Mouse (Mus musculus) NIH3T3 (cell line): ENCODE results near the gene Ckb.
"Not testable (repeated sequence)": the region's sequence is repeated elsewhere in the genome, so short reads cannot be mapped to it uniquely, and the experiment has no call there.

Experiments
- DNase-seq: peaks from one replicate; pipeline ENCODE4 v3.0.0-alpha.2; 2012; ENCODE audit warnings: low read depth

Ckb gene

GRCm38 (mm10) chr12:111672176-111672575, at the start of gene Ckb:
TSS of gene Ckb (minus strand) at chr12:111672338.
- no peak for DNase-seq

- no peak for DNase-seq
Observed at GRCm38 (mm10) chr12:111720222-111720621, 48.1 kb upstream of the Ckb start.

GRCm38 (mm10) chr12:111718656-111719055, 46.5 kb upstream of the Ckb start:
- DNase-seq: no peak

GRCm38 (mm10) chr12:111716505-111716904, 44.4 kb upstream of the Ckb start:
- no peak for DNase-seq

GRCm38 (mm10) chr12:111713880-111714279, 41.7 kb upstream of the Ckb start:
- DNase-seq: not testable (repeated sequence)

- peak; percentile 95 for DNase-seq
Observed at GRCm38 (mm10) chr12:111713004-111713651, 41.0 kb upstream of the Ckb start, which contains the start of the genes Bag5 and Apopt1. TSS of gene Bag5 (minus strand) at chr12:111713257. TSS of gene Apopt1 (plus strand) at chr12:111713261.

- peak; percentile 32 for DNase-seq
Observed at GRCm38 (mm10) chr12:111712476-111712875, 40.3 kb upstream of the Ckb start.

GRCm38 (mm10) chr12:111710091-111710490, 38.0 kb upstream of the Ckb start:
- DNase-seq: no peak

- DNase-seq: no peak
Observed at GRCm38 (mm10) chr12:111708181-111708580, 36.0 kb upstream of the Ckb start.

- DNase-seq: peak; percentile 71
Observed at GRCm38 (mm10) chr12:111705186-111705973, 33.2 kb upstream of the Ckb start.

- peak; percentile 97 for DNase-seq
Observed at GRCm38 (mm10) chr12:111704609-111705008, 32.5 kb upstream of the Ckb start.

- DNase-seq: no peak
Observed at GRCm38 (mm10) chr12:111703301-111703700, 31.2 kb upstream of the Ckb start.

GRCm38 (mm10) chr12:111700920-111701458, 28.9 kb upstream of the Ckb start:
- DNase-seq: peak; percentile 37

GRCm38 (mm10) chr12:111699542-111699941, 27.4 kb upstream of the Ckb start:
- no peak for DNase-seq

- no peak for DNase-seq
Observed at GRCm38 (mm10) chr12:111698346-111698913, 26.3 kb upstream of the Ckb start.

- peak; percentile 27 for DNase-seq
Observed at GRCm38 (mm10) chr12:111697708-111698107, 25.6 kb upstream of the Ckb start.

- DNase-seq: peak; percentile 86
Observed at GRCm38 (mm10) chr12:111696239-111696638, 24.1 kb upstream of the Ckb start.

GRCm38 (mm10) chr12:111694880-111695804, 23.0 kb upstream of the Ckb start:
- DNase-seq: no peak

GRCm38 (mm10) chr12:111694271-111694781, 22.2 kb upstream of the Ckb start:
- DNase-seq: no peak

GRCm38 (mm10) chr12:111693341-111694270, 21.5 kb upstream of the Ckb start:
- no peak for DNase-seq
